ENCODE assay signal across 10 mouse cellular contexts in the genomic region with DNA sequence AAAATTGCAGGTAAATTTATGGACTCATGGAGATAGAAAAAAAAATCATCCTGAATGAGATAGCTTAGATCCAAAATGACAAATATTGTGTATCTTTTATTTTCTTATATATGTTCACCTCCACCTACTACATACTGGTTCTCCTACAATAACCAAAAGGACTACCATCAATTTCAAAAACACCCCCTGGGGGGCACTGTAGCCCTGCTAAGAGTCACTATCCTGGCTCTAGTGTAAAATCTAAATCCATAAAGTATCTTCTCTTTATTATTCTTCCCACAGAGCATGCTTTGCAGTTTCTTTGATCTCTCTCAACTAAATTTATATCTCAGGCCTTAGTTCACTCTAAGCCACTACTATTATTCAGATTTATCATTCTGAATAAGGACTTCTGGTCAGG.
A peak's percentile ranks its signal among the peaks of the same experiment; 100 is the strongest.
DNase-seq lines count a peak whose midpoint lies in the region; ATAC-seq and TF ChIP-seq lines count a peak whose summit lies in the region.
"Had no signal": no experiment of that assay in that cellular context is flagged by ENCODE, and none has a peak within 500 bp of the region (broad histone marks: within the 10 kb centered on the region; RNA-seq: fewer than 3 reads in every experiment).

No protein-coding gene starts in this region.

- H3K36me3 ChIP-seq in forebrain, postnatal 0 days (ENCODE audit: insufficient read depth) = no peaks in the 10 kb centered on the region
- no peaks in the 10 kb centered on the region for H3K36me3 ChIP-seq in forebrain, embryonic 16.5 days (ENCODE audit: control insufficient read depth, insufficient read depth)
- H3K36me3 ChIP-seq in kidney, embryonic 15.5 days = no peaks in the 10 kb centered on the region
- H3K36me3 ChIP-seq: embryonic facial prominence, embryonic 15.5 days; stomach, embryonic 15.5 days had no signal

- no peak overlapping the region for H3K4me2 ChIP-seq in forebrain, postnatal 0 days (ENCODE audit: low read depth)
- H3K4me2 ChIP-seq in forebrain, embryonic 16.5 days (ENCODE audit: low read length) = no peak overlapping the region
- no peak overlapping the region for H3K4me2 ChIP-seq in kidney, embryonic 15.5 days
- H3K4me2 ChIP-seq: embryonic facial prominence, embryonic 15.5 days; stomach, embryonic 15.5 days had no signal

- H3K27ac ChIP-seq in forebrain, postnatal 0 days (ENCODE audit: low read depth, low read length) = no peak overlapping the region
- no peak overlapping the region for H3K27ac ChIP-seq in forebrain, embryonic 16.5 days (ENCODE audit: low read length)
- H3K27ac ChIP-seq in kidney, embryonic 15.5 days = no peak overlapping the region
- H3K27ac ChIP-seq: embryonic facial prominence, embryonic 15.5 days; stomach, embryonic 15.5 days had no signal

- intact Hi-C loops in left cerebral cortex, postnatal 25 days (cut with DNase I) = loop anchor here (5.0 kb wide), 2 partner anchors 126 to 241 kb away; no protein-coding TSS in a partner anchor

- ATAC-seq in forebrain, postnatal 0 days = peak; percentile 78
- no peak for ATAC-seq in forebrain, embryonic 16.5 days
- ATAC-seq in kidney, embryonic 15.5 days (replicated peaks; ENCODE audit: low FRiP score) = peak; percentile 58; the same call in 1 of the 2 replicates
- no peak for ATAC-seq in CD4-positive, CD25-positive, alpha-beta regulatory T cell, adult 4 months

- H3K4me3 ChIP-seq in forebrain, postnatal 0 days (ENCODE audit: low read depth, low read length) = no peak overlapping the region
- H3K4me3 ChIP-seq in forebrain, embryonic 16.5 days (replicated peaks; ENCODE audit: low read length) = no peak overlapping the region
- no peak overlapping the region for H3K4me3 ChIP-seq in kidney, embryonic 15.5 days (replicated peaks)
- H3K4me3 ChIP-seq: embryonic facial prominence, embryonic 15.5 days; stomach, embryonic 15.5 days had no signal

- no peaks in the 10 kb centered on the region for H3K4me1 ChIP-seq in forebrain, postnatal 0 days (ENCODE audit: insufficient read depth)
- no peaks in the 10 kb centered on the region for H3K4me1 ChIP-seq in forebrain, embryonic 16.5 days (replicated peaks; ENCODE audit: control insufficient read depth, insufficient read depth, low read length)
- H3K4me1 ChIP-seq in kidney, embryonic 15.5 days = no peaks in the 10 kb centered on the region
- H3K4me1 ChIP-seq: embryonic facial prominence, embryonic 15.5 days; stomach, embryonic 15.5 days had no signal

- no peak overlapping the region for H3K9ac ChIP-seq in forebrain, postnatal 0 days
- no peak overlapping the region for H3K9ac ChIP-seq in forebrain, embryonic 16.5 days (replicated peaks; ENCODE audit: low read depth, low read length)
- no peak overlapping the region for H3K9ac ChIP-seq in kidney, embryonic 15.5 days
- H3K9ac ChIP-seq: embryonic facial prominence, embryonic 15.5 days; stomach, embryonic 15.5 days had no signal

- peak; percentile 59 for TF ChIP-seq CTCF in forebrain, postnatal 0 days (IDR thresholded peaks at IDR 0.05; ENCODE audit: low read depth)

- H3K9me3 ChIP-seq in forebrain, postnatal 0 days (ENCODE audit: low read length) = no peaks in the 10 kb centered on the region
- H3K9me3 ChIP-seq in forebrain, embryonic 16.5 days (ENCODE audit: control insufficient read depth, low read length) = no peaks in the 10 kb centered on the region
- no peaks in the 10 kb centered on the region for H3K9me3 ChIP-seq in kidney, embryonic 15.5 days (replicated peaks)
- H3K9me3 ChIP-seq: embryonic facial prominence, embryonic 15.5 days; stomach, embryonic 15.5 days had no signal

- DNase-seq in forebrain, postnatal 0 days = peak; percentile 70
- peak; percentile 18 for DNase-seq in 3T3-L1 (ENCODE audit: low read depth, low spot score)
- DNase-seq in cerebellum, adult 9-10 months = peak; percentile 24
- peak; percentile 66 to 77 for DNase-seq in left cerebral cortex, postnatal 25 days (ENCODE audit: low spot score in 2 of 2)
- peak; percentile 35 for DNase-seq in right cerebral cortex, postnatal 25 days

- no peaks in the 10 kb centered on the region for H3K27me3 ChIP-seq in forebrain, postnatal 0 days (ENCODE audit: insufficient read depth, low read length)
- H3K27me3 ChIP-seq in forebrain, embryonic 16.5 days (replicated peaks; ENCODE audit: control insufficient read depth, insufficient read depth, low read length) = no peaks in the 10 kb centered on the region
- no peaks in the 10 kb centered on the region for H3K27me3 ChIP-seq in kidney, embryonic 15.5 days
- H3K27me3 ChIP-seq: embryonic facial prominence, embryonic 15.5 days; stomach, embryonic 15.5 days had no signal

Comparison
In these comparisons a context has a peak if more than half of its experiments do, and no peak if none do; other contexts are left out.
1. ATAC-seq: peak in forebrain, postnatal 0 days (single experiment) and kidney, embryonic 15.5 days (single experiment); none in forebrain, embryonic 16.5 days (single experiment) and CD4-positive, CD25-positive, alpha-beta regulatory T cell, adult 4 months (single experiment).
2. DNase-seq: peak in every context shown above with its lines; median percentile 72 in left cerebral cortex, postnatal 25 days; 70 in forebrain, postnatal 0 days; 35 in right cerebral cortex, postnatal 25 days; 24 in cerebellum, adult 9-10 months; 18 in 3T3-L1.